Mouse (Mus musculus) kidney, postnatal 0 days (tissue): ENCODE measurements around the gene Gramd4. TPM values are rescaled to one million over a fixed set of nuclear protein-coding genes. Genes with fewer than 3 reads are reported as not detected.

ENCODE experiments used
- ATAC-seq: fragments of 200-750 bp; cut with Nextera tagmentation; replicated peaks from 2 replicates; pipeline ENCODE4 v1.8.0; 2017; ENCODE audit warnings: low read depth, moderate number of reproducible peaks, moderate TSS enrichment, moderate library complexity; ENCODE audit not compliant: low FRiP score
- DNase-seq: peaks from one replicate; pipeline ENCODE4 v3.0.0-alpha.2; 2016; ENCODE audit warnings: low spot score
- H3K27ac ChIP-seq: fragments of 300-500 bp; sonication (generic); 2 replicates; pipeline ENCODE4 v1.5.1; 2014; ENCODE audit warnings: mild to moderate bottlenecking
- H3K27me3 ChIP-seq: fragments of 300-500 bp; sonication (generic); 2 replicates; pipeline ENCODE4 v1.6.1; 2014; ENCODE audit warnings: low read length, mixed read lengths; ENCODE audit not compliant: insufficient read depth
- H3K36me3 ChIP-seq: fragments of 300-500 bp; sonication (generic); 2 replicates; pipeline ENCODE4 v1.6.1; 2014; ENCODE audit warnings: low read length, mixed read lengths; ENCODE audit not compliant: insufficient read depth
- H3K4me1 ChIP-seq: fragments of 300-500 bp; sonication (generic); replicated peaks from 2 replicates; pipeline ENCODE4 v1.6.1; 2014; ENCODE audit warnings: antibody characterized with exemption, low read length, mixed read lengths; ENCODE audit not compliant: insufficient read depth
- H3K4me2 ChIP-seq: fragments of 300-500 bp; sonication (generic); 2 replicates; pipeline ENCODE4 v1.6.1; 2014; ENCODE audit warnings: mild to moderate bottlenecking, low read length, moderate library complexity, mixed read lengths
- H3K4me3 ChIP-seq: fragments of 300-500 bp; sonication (generic); replicated peaks from 2 replicates; pipeline ENCODE4 v1.5.1; 2014; ENCODE audit warnings: low read depth, low read length
- H3K9ac ChIP-seq: fragments of 300-500 bp; sonication (generic); 2 replicates; pipeline ENCODE4 v1.6.1; 2014; ENCODE audit warnings: low read depth, low read length
- H3K9me3 ChIP-seq: fragments of 300-500 bp; sonication (generic); replicated peaks from 2 replicates; pipeline ENCODE4 v1.6.1; 2016; ENCODE audit warnings: low read length, inconsistent platforms, mixed read lengths
- CTCF ChIP-seq: IDR thresholded peaks from 2 replicates; pipeline ENCODE4 v1.5.1; 2016; ENCODE audit warnings: antibody characterized with exemption, low read depth, mild to moderate bottlenecking, moderate library complexity
- WGBS: fragments of 180-500 bp; shearing (Covaris S2); extraction: QIAGEN DNeasy Blood & Tissue Kit; methylation state at CpG from one replicate; pipeline ENCODE4 v1.1.7; 2014; 5-methylcytosine and 5-hydroxymethylcytosine counted together
- polyA plus RNA-seq: library from polyadenylated mRNA; unstranded; fragments of >200 nt; fragmentation: Nextera tagmentation; extraction: Ambion mirVana; gene quantifications from 2 replicates; pipeline ENCODE4 v1.2.1, GENCODE M21; 2015

The Gramd4 gene
- polyA plus RNA-seq, 1 experiment from 2014 or later: 13.3 TPM

GRCm38 (mm10) chr15:86041421-86041820 lies 16.1 kb upstream of the Gramd4 start:
- Histone ChIP-seq H3K4me1 (no peaks in the 10 kb centered on the region), H3K9ac (no peak overlapping the region), H3K9me3 (no peaks in the 10 kb centered on the region), H3K36me3 (no peaks in the 10 kb centered on the region), H3K27ac (no peak overlapping the region), H3K4me2 (no peak overlapping the region), H3K27me3 (no peaks in the 10 kb centered on the region), H3K4me3 (no peak overlapping the region)
- ATAC-seq: no peak
- TF ChIP-seq CTCF: no peak
- no peak for DNase-seq
- 80% methylated on average over 5 of the region's 5 CpGs for WGBS

- Histone ChIP-seq H3K27me3 (no peaks in the 10 kb centered on the region), H3K36me3 (no peaks in the 10 kb centered on the region), H3K4me3 (no peak overlapping the region), H3K27ac (no peak overlapping the region), H3K4me2 (no peak overlapping the region), H3K4me1 (no peaks in the 10 kb centered on the region), H3K9me3 (no peaks in the 10 kb centered on the region), H3K9ac (no peak overlapping the region)
- WGBS: 33% methylated on average over 4 of the region's 4 CpGs
- peak; percentile 66 for TF ChIP-seq CTCF
- ATAC-seq (no peak), DNase-seq (peak; percentile 64)
These were observed 15.1 kb upstream of the Gramd4 start for GRCm38 (mm10) chr15:86042364-86042763.

GRCm38 (mm10) chr15:86049510-86049909 lies 8.0 kb upstream of the Gramd4 start:
- DNase-seq: no peak
- Histone ChIP-seq H3K27ac (no peak overlapping the region), H3K4me1 (0 out of 2 replicates have a peak, but pooled peaks cover 4% of the 10 kb centered on the region), H3K9ac (no peak overlapping the region), H3K4me2 (no peak overlapping the region), H3K27me3 (no peaks in the 10 kb centered on the region), H3K4me3 (no peak overlapping the region), H3K36me3 (no peaks in the 10 kb centered on the region), H3K9me3 (no peaks in the 10 kb centered on the region)
- no peak for TF ChIP-seq CTCF
- WGBS: 81% methylated on average over 3 of the region's 3 CpGs
- no peak for ATAC-seq

GRCm38 (mm10) chr15:86050170-86050743 lies 7.2 kb upstream of the Gramd4 start:
- H3K27ac ChIP-seq: no peak overlapping the region
- no peak overlapping the region for H3K4me3 ChIP-seq
- H3K4me1 ChIP-seq: 0 out of 2 replicates have a peak, but pooled peaks cover 4% of the 10 kb centered on the region
- ATAC-seq (no peak), DNase-seq (no peak)
- TF ChIP-seq CTCF: no peak
- no peak overlapping the region for H3K4me2 ChIP-seq
- 81% methylated on average over 4 of the region's 4 CpGs for WGBS
- no peaks in the 10 kb centered on the region for H3K9me3 ChIP-seq
- no peaks in the 10 kb centered on the region for H3K36me3 ChIP-seq
- no peaks in the 10 kb centered on the region for H3K27me3 ChIP-seq
- no peak overlapping the region for H3K9ac ChIP-seq

- DNase-seq: no peak
- H3K9ac ChIP-seq: no peak overlapping the region
- no peak overlapping the region for H3K4me3 ChIP-seq
- ATAC-seq: no peak
- H3K27me3 ChIP-seq: no peaks in the 10 kb centered on the region
- 84% methylated on average over 10 of the region's 10 CpGs for WGBS
- no peak overlapping the region for H3K27ac ChIP-seq
- 0 out of 2 replicates have a peak, but pooled peaks cover 4% of the 10 kb centered on the region for H3K4me1 ChIP-seq
- no peaks in the 10 kb centered on the region for H3K36me3 ChIP-seq
- no peak for TF ChIP-seq CTCF
- no peaks in the 10 kb centered on the region for H3K9me3 ChIP-seq
- no peak overlapping the region for H3K4me2 ChIP-seq
These were observed 6.3 kb upstream of the Gramd4 start for GRCm38 (mm10) chr15:86051152-86051551.

- Histone ChIP-seq H3K4me2 (no peak overlapping the region), H3K4me3 (no peak overlapping the region), H3K27ac (no peak overlapping the region), H3K36me3 (no peaks in the 10 kb centered on the region), H3K4me1 (0 out of 2 replicates have a peak, but pooled peaks cover 4% of the 10 kb centered on the region), H3K27me3 (no peaks in the 10 kb centered on the region), H3K9me3 (no peaks in the 10 kb centered on the region), H3K9ac (no peak overlapping the region)
- 29% methylated on average over 6 of the region's 6 CpGs for WGBS
- no peak for ATAC-seq
- no peak for TF ChIP-seq CTCF
- DNase-seq: no peak
These were observed 5.5 kb upstream of the Gramd4 start for GRCm38 (mm10) chr15:86051878-86052478.
